Mouse (Mus musculus) stomach, postnatal 0 days (tissue): ENCODE measurements around the gene Hes6.

Experiments
- CTCF ChIP-seq: IDR thresholded peaks from 2 replicates; pipeline ENCODE4 v1.5.1; 2016; ENCODE audit warnings: antibody characterized with exemption, low read depth, mild to moderate bottlenecking, moderate library complexity
- EP300 ChIP-seq: optimal IDR thresholded peaks from 2 replicates; pipeline ENCODE3; 2016; ENCODE audit warnings: antibody characterized with exemption

DNA sequence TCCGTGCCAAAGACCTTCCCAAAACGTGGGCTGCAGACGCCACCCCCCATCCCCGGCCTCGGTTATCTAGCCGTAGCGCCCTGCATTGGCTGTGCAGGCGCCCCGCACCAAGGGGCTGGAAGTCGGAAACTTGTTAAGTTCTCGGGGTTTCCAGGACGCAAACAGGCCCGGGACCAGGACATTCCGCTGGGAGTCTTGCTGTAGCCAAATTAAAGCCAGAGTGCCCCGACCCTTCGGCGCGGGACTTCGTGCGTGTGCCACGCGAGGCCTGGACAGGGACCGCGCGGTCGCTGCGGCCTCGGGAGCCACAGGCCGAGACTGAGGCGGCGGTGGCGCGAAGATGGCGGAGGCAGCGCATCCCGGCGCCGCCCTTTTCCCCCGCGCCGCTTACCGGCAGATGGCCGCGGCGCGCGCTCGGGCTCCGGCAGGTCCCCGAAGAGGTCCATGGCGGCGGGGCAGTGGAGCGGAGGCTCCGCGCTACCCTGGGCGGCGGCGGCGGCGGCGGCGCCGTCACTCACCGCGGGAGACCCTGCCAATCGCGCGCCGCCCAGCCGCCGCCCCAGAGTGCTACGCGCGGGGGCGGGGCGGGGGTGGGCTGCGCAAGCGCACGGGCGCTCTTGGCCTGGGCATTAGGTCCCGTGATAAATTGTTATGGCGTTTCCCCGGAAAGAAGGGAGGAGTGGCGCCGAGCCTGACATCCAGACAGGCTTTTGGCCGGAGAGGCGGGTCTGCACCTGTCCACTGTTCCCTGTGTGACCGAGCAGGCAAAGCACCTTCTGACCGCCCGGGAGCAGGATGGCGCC, 15.4 kb downstream of the Hes6 start, which contains the start of gene Ilkap:
- no peak for TF ChIP-seq CTCF
- no peak for TF ChIP-seq EP300
